Mouse (Mus musculus): ENCODE results near the gene Il5. TPM values are rescaled to one million over a fixed set of nuclear protein-coding genes. Genes with fewer than 3 reads are reported as not detected.

Il5 gene
- not detected in 2 replicates for polyA plus RNA-seq (2016; fragmentation: Nextera tagmentation; extraction: Ambion mirVana)

DNA sequence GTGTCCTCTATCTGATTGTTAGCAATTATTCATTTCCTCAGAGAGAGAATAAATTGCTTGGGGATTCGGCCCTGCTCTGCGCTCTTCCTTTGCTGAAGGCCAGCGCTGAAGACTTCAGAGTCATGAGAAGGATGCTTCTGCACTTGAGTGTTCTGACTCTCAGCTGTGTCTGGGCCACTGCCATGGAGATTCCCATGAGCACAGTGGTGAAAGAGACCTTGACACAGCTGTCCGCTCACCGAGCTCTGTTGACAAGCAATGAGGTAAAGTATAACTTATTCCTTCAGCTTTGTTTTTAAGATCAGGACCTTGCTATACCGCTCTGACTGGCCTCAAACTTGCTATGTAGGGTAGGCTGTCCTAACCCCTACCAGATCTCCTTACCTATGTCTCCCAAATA, at the start of gene Il5:
Il5 (plus strand) TSS at position 80 of the 400 bp plus-strand sequence.
- no peak for DNase-seq (ENCODE audit: low spot score)
- no peaks in the 10 kb centered on the region for H3K9me3 ChIP-seq (replicated peaks)
- no peaks in the 10 kb centered on the region for H3K4me1 ChIP-seq
- no peaks in the 10 kb centered on the region for H3K36me3 ChIP-seq
- H3K27ac ChIP-seq, result no peak within 1 kb of the TSS
- no peaks in the 10 kb centered on the region for H3K27me3 ChIP-seq (ENCODE audit: low read depth, poor library complexity, severe bottlenecking)
- WGBS, result 91% methylated on average over 6 of the region's 6 CpGs
- H3K4me3 ChIP-seq, result no peak within 1 kb of the TSS

DNA sequence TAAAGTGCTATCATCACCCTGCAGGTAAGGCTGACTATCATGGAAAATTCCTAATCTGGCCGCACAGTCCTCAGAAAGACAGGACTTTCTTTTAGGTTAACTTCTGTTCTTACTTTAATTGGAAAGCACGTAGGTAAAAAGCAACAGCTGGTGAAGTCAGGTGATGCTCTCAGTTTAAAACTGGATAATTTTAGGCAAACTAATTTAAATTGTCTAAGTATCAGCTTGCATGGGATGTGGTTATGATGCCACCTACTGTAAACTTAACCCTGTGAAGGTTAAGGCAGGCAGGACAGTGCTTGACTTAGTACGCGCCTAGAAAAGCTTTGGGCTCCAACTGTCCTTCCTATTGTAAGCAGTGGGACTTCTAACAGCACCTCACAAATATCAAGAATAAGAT, 49.2 kb upstream of the Il5 start:
- H3K4me3 ChIP-seq, result no peak overlapping the region
- no peaks in the 10 kb centered on the region for H3K4me1 ChIP-seq
- no peaks in the 10 kb centered on the region for H3K9me3 ChIP-seq (replicated peaks)
- no peak for DNase-seq (ENCODE audit: low spot score)
- 96% methylated on average over 4 of the region's 4 CpGs for WGBS
- no peak overlapping the region for H3K27ac ChIP-seq
- H3K36me3 ChIP-seq, result peaks cover 92% of the 10 kb centered on the region
- no peaks in the 10 kb centered on the region for H3K27me3 ChIP-seq (ENCODE audit: low read depth, poor library complexity, severe bottlenecking)

DNA sequence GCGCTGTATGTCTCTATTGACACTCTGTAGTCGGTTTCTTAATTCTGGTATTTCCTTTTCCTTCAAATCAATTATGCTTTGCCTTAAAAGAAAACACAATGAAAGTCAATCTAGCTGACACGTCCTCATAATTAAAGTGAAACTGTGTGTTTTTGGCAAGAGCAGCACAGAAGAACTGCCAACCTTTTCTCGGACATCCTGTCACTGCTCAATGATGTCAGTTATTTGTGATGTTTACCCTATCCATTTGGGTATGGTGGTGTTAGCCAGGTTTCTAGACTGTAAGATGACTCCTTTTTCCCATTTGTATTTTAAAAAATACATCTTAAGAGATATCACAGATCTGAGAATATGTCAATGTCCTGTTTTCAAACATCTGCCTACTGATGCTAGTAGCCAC, 40.5 kb upstream of the Il5 start:
- no peak for DNase-seq (ENCODE audit: low spot score)
- no peak overlapping the region for H3K4me3 ChIP-seq
- H3K4me1 ChIP-seq, result no peaks in the 10 kb centered on the region
- no peak overlapping the region for H3K27ac ChIP-seq
- no peaks in the 10 kb centered on the region for H3K27me3 ChIP-seq (ENCODE audit: low read depth, poor library complexity, severe bottlenecking)
- no peaks in the 10 kb centered on the region for H3K9me3 ChIP-seq (replicated peaks)
- H3K36me3 ChIP-seq, result peaks cover 82% of the 10 kb centered on the region
- 91% methylated on average over 4 of the region's 4 CpGs for WGBS

DNA sequence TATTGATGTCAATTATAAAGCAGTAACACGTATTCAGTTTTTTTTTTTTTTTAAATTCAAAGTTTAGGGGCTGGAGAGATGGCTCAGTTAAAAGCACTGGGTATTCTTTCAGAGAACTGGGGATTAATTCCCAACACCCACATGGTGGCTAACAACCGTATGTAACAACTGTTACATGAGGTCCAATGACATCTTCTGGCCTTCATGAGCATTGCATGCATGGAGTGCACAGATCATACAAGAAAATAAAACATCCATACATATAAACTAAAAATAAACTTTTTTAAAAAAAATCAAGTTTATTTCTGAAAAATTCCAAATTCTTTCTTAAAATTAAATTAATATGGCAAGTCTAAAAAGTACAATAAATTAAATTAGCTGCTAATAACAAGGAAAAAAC, 38.9 kb upstream of the Il5 start:
- H3K4me3 ChIP-seq, result no peak overlapping the region
- no peak overlapping the region for H3K27ac ChIP-seq
- H3K9me3 ChIP-seq (replicated peaks), result no peaks in the 10 kb centered on the region
- H3K4me1 ChIP-seq, result no peaks in the 10 kb centered on the region
- WGBS, result 95% methylated on average over 2 of the region's 2 CpGs
- H3K27me3 ChIP-seq (ENCODE audit: low read depth, poor library complexity, severe bottlenecking), result no peaks in the 10 kb centered on the region
- no peak for DNase-seq (ENCODE audit: low spot score)
- peaks cover 77% of the 10 kb centered on the region for H3K36me3 ChIP-seq

DNA sequence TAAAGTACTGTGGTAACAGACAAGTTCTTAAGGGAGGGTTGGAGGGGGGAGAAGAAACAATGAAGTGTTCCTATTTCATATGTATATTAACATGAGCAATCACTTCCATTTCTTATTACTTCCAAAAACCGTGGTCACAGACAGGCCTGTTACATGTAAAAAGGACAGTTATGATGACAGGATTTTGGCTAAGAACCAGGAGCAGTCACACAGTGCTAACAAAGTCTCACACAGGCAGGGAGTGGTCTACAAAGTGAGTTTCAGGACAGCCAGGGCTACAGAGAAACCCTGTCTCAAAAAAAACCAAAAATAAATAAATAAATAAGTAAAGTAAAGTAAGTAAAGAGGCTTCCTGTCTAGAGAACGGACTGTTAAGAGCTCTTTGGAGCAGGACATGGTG, 38.4 kb upstream of the Il5 start:
- Histone ChIP-seq H3K36me3 (peaks cover 77% of the 10 kb centered on the region), H3K27me3 (ENCODE audit: low read depth, poor library complexity, severe bottlenecking) (no peaks in the 10 kb centered on the region), H3K27ac (no peak overlapping the region), H3K4me3 (no peak overlapping the region), H3K9me3 (replicated peaks) (no peaks in the 10 kb centered on the region), H3K4me1 (no peaks in the 10 kb centered on the region)
- WGBS, result 89% methylated on average over 2 of the region's 2 CpGs
- DNase-seq (ENCODE audit: low spot score), result no peak

DNA sequence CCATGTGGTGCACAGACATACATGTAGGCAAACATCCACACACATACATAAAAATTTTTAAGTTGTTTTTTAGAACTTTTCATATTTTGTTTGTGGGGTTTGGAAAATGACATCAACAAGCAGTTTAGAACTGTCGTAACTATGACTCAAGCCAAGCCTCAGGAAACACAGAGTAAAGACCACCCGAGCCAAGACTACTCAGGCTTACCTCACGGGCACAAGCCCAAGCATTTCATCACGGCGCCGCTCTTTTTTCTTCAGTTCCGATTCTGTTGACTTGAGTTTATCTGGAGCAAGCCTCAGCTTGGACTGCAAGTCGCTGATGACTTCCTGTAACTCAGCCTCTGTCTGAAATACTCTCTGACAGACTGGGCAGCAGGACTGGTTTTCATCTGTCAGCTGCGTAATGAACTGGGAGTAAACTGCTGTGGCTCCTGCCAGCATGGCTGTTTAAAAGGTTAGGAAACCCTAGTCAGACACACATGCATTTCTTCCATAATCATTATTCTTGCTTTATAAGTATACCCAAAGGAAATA, 37.5 kb upstream of the Il5 start:
- H3K4me1 ChIP-seq, result no peaks in the 10 kb centered on the region
- no peaks in the 10 kb centered on the region for H3K9me3 ChIP-seq (replicated peaks)
- no peaks in the 10 kb centered on the region for H3K27me3 ChIP-seq (ENCODE audit: low read depth, poor library complexity, severe bottlenecking)
- no peak overlapping the region for H3K4me3 ChIP-seq
- H3K27ac ChIP-seq, result no peak overlapping the region
- H3K36me3 ChIP-seq, result peaks cover 76% of the 10 kb centered on the region
- 91% methylated on average over 9 of the region's 9 CpGs for WGBS
- no peak for DNase-seq (ENCODE audit: low spot score)

DNA sequence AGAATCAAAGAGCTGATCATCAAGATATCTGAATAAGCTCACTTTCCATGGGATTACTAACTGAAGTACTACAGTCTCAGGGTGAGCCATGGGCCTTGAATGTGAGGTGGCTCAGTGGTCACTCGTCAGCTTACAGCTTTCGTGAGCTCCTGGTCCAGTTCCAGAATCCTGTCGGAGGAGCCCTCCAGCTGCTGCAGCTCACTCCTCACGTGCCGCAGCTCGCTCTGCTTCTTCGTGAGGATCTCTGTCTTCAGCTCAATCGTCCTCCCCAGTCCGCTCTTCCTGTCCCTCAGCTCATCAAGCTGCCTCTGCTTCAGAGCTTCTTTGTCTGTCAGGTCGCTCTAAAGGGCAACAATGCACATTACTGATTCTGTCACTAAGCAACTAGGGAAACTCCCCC, 28.6 kb upstream of the Il5 start:
- DNase-seq (ENCODE audit: low spot score), result no peak
- Histone ChIP-seq H3K4me1 (no peaks in the 10 kb centered on the region), H3K27ac (no peak overlapping the region), H3K27me3 (ENCODE audit: low read depth, poor library complexity, severe bottlenecking) (no peaks in the 10 kb centered on the region), H3K9me3 (replicated peaks) (no peaks in the 10 kb centered on the region), H3K4me3 (no peak overlapping the region), H3K36me3 (peaks cover 65% of the 10 kb centered on the region)
- 88% methylated on average over 10 of the region's 10 CpGs for WGBS

DNA sequence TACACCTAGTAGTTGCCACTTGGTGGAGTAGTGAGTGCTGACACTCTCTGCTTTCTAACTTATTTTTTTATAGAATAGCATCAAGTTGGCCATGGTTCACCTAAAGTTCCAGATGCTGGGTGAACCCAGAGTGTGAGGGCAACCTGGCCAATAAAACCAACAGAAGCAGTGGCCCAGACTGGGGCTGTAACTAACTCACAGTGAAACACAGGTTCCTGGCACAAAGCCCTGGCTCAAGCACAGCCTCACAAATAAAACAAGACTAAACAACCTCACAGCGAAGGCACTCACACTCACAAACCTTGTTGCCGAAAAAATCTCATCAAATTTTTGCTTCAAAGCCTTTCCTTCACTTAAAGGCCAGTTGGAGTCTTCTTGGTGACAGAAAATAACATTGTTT, 22.1 kb upstream of the Il5 start:
- Histone ChIP-seq H3K36me3 (peaks cover 90% of the 10 kb centered on the region), H3K9me3 (replicated peaks) (no peaks in the 10 kb centered on the region), H3K27ac (no peak overlapping the region), H3K4me3 (no peak overlapping the region), H3K4me1 (no peaks in the 10 kb centered on the region), H3K27me3 (ENCODE audit: low read depth, poor library complexity, severe bottlenecking) (no peaks in the 10 kb centered on the region)
- WGBS, result 89% methylated on average over 2 of the region's 2 CpGs
- DNase-seq (ENCODE audit: low spot score), result no peak

DNA sequence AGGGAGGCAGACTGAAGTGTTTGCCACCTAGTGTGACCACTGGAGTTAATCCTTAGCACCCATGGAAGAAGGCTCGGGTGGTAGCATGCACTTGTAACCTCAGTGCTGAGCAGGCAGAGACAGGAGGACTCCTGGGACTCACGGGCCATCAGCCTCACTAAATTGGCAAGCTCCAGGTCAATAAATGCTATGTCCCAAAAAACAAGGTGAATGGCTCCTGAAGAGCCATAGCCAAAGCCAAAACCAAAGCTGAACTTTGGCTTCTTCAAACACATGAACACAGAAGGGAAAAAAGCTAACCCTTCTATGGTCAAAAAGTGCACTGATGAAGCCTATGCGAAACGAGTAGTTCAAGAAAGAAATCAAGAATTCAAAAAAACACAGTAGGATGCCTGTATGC, 21.2 kb upstream of the Il5 start:
- Histone ChIP-seq H3K27ac (no peak overlapping the region), H3K36me3 (peaks cover 86% of the 10 kb centered on the region), H3K4me1 (no peaks in the 10 kb centered on the region), H3K9me3 (replicated peaks) (no peaks in the 10 kb centered on the region), H3K27me3 (ENCODE audit: low read depth, poor library complexity, severe bottlenecking) (no peaks in the 10 kb centered on the region), H3K4me3 (no peak overlapping the region)
- no peak for DNase-seq (ENCODE audit: low spot score)
- WGBS, result 88% methylated on average over 4 of the region's 4 CpGs

DNA sequence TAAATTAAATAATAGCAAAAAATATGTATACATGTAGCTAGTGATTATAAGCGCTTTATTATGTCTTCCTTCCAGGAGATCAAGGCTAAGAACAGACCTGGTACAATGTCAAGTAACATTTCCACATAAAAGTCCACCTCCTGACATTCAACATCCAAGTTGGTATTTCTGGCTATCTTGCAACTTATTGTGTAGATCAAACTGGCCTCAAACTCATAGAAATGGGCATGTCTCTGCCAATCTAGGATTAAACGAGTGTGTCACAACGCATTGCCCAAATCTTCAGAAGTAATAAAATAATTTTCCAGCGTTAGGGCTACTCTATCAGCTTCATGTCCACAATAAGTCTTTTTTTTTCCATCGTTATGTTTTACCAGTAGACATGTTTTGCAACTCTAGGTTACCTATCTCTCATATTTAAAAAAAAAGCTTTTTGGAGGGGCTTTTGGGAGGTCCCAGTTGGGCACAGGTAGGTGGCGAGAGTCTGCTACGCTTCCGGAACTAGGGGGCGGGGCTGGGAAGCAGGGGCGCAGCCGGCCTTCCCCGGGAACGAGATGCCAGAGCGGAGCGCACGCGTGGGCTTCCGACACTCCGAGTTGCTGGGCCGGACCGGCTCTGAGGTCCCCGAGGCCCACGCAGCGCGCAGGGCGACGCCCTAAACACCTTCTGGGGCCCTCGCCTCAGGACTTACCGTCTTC, 14.2 kb upstream of the Il5 start:
- peak overlapping the region; percentile 95 for H3K27ac ChIP-seq
- H3K4me1 ChIP-seq, result peaks cover 16% of the 10 kb centered on the region
- WGBS, result 8% methylated on average over 29 of the region's 29 CpGs
- DNase-seq (ENCODE audit: low spot score), result peak; percentile 68
- peaks cover 20% of the 10 kb centered on the region for H3K36me3 ChIP-seq
- H3K9me3 ChIP-seq (replicated peaks), result no peaks in the 10 kb centered on the region
- no peaks in the 10 kb centered on the region for H3K27me3 ChIP-seq (ENCODE audit: low read depth, poor library complexity, severe bottlenecking)
- peak overlapping the region; percentile 76 for H3K4me3 ChIP-seq

DNA sequence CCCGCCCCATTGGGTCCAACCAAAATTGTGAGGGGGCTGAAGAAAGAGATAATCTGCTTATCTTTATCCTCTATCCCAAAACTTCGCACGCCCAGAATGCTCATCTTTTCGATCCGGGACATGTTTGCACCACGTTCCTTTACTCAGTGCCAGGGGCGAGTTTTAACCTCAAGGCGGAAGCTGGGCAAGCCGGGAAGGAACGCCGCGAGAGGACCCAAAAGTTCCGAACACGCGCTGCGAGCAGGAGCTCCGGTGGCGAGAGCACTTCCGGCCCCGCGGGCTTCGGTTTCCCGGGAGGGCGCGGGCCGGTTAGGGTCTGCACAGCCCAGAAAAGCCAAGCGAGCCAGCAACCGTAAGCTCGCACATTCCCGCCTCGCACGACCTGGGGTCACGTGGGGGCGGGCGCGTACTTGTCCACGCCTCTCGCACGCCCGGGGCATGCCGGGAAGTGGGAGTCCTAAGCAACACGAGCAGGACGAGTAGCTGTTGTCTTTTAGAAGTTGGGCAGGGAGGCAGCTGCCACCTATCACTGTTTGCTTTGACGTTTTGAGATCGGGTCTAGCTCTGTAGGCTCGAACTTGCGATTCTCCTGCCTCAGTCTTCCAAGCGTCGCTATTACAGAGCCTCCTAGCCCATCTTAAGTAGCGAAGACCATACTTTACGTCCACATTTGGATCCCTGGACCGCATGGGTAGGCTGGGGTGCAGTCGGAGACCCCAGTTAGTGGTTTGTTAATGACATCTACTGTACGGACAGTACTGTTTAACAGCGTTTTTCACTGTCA, 13.5 kb upstream of the Il5 start, which contains the start of gene Rad50:
Rad50 (minus strand) TSS at position 386 of the 784 bp plus-strand sequence.
- 5% methylated on average over 55 of the region's 55 CpGs for WGBS
- Histone ChIP-seq H3K27me3 (ENCODE audit: low read depth, poor library complexity, severe bottlenecking) (no peaks in the 10 kb centered on the region), H3K9me3 (replicated peaks) (no peaks in the 10 kb centered on the region), H3K4me3 (peak within 1 kb of the TSS; percentile 76), H3K4me1 (peaks cover 16% of the 10 kb centered on the region), H3K36me3 (peaks cover 13% of the 10 kb centered on the region; the same call in 1 of the 2 replicates), H3K27ac (peak within 1 kb of the TSS; percentile 95)
- DNase-seq (ENCODE audit: low spot score), result peak; percentile 92

DNA sequence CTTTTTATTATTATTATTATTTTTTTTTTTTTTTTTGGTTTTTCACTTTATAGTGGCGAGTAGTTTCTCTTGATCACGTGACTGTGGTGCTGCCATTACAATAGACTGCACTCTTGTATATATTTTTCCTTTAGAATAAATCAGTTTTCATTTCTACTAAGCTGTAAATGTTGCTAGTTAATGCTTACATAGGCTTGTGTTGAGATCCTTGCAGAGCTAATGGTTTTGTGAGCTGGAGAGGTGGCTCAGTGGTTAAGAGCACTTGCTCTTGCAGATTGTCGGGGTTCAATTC, 12.9 kb upstream of the Il5 start:
- no peaks in the 10 kb centered on the region for H3K27me3 ChIP-seq (ENCODE audit: low read depth, poor library complexity, severe bottlenecking)
- H3K9me3 ChIP-seq (replicated peaks), result no peaks in the 10 kb centered on the region
- no peak overlapping the region for H3K27ac ChIP-seq
- H3K4me1 ChIP-seq, result peaks cover 16% of the 10 kb centered on the region
- DNase-seq (ENCODE audit: low spot score), result no peak
- peak overlapping the region; percentile 76 for H3K4me3 ChIP-seq
- H3K36me3 ChIP-seq, result peaks cover 10% of the 10 kb centered on the region; the same call in 1 of the 2 replicates
- 86% methylated on average over 3 of the region's 3 CpGs for WGBS

DNA sequence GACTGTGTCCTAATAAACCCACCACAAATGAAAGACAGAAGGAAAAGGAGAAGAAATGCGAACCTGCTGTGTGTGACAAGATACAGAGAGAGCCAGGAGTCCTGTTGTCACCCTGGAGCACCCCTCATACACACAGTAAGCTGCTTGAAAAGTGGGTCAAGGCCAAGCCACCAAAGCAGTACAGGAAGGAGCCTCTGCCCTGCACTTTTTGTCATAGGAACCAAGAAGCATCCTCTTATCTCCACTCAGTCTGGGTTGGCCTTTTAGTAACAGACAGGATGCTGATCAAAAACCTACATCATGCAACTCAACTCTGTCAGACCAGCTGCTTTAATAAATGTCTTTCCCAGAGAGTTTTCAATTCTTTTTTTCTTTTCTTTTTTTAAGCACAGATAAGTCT, 893 bp upstream of the Il5 start:
- Histone ChIP-seq H3K27ac (no peak overlapping the region), H3K9me3 (replicated peaks) (no peaks in the 10 kb centered on the region), H3K27me3 (ENCODE audit: low read depth, poor library complexity, severe bottlenecking) (no peaks in the 10 kb centered on the region), H3K4me1 (no peaks in the 10 kb centered on the region), H3K4me3 (no peak overlapping the region), H3K36me3 (no peaks in the 10 kb centered on the region)
- DNase-seq (ENCODE audit: low spot score), result no peak
- 77% methylated on average over 1 of the region's 1 CpGs for WGBS
